Mouse (Mus musculus) kidney, adult 2 months (tissue): Measurements from ENCODE around the gene Hykk.

Source experiments
- CTCF ChIP-seq: fragments of 200-500 bp; conservative IDR thresholded peaks from 2 replicates; pipeline ENCODE4 v1.5.1; 2011; ENCODE audit warnings: low read depth, mild to moderate bottlenecking, control low read depth, low read length, moderate library complexity, mixed read lengths; ENCODE audit not compliant: insufficient read depth, insufficient read length
- POLR2A ChIP-seq: fragments of 200-500 bp; IDR thresholded peaks from one replicate; pipeline ENCODE4 v1.6.1; 2011; ENCODE audit warnings: low read depth, low read length, control low read depth

DNA sequence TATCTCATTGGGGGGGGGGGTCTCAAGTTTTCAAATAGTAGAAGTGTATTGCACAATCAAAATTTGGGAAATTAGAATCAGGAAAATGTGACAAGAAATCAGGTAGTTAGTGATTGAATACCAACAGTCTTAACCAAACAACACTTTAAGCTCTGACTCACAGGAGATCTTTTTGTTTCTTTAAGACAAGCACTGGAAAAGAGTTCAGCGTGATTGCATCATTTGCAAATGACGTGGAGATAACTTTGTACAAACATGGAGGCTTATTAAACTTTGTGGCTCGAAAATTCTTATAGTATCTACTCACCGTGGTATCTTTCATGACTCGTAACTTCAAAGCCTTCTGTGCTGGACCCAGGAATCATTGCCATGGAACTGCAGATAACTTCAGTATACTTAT is 7.6 kb upstream of the Hykk start:
- no peak for TF ChIP-seq POLR2A
- TF ChIP-seq CTCF = no peak
